Mouse (Mus musculus) left cerebral cortex, adult 18-20 months (tissue): ENCODE data around the gene Kng1. TPM values are rescaled to one million over a fixed set of nuclear protein-coding genes. Genes with fewer than 3 reads are reported as not detected.
"Not testable (repeated sequence)": the region's sequence is repeated elsewhere in the genome, so short reads cannot be mapped to it uniquely, and the experiment has no call there.

Experiments
- DNase-seq, 2 experiments: peaks; one replicate each; pipeline ENCODE4 v3.0.0; 2021 to 2022; ENCODE audit warnings: low spot score in 2 of 2, mixed read lengths in 1 of 2
- long read RNA-seq, 2 experiments: library from polyadenylated mRNA; stranded (forward); transcript quantifications; one replicate each; pipeline ENCODE4 v2.0.0; 2021
- total RNA-seq, 2 experiments: library from RNA; stranded (reverse); gene quantifications; 2 replicates each; pipeline ENCODE4 v1.2.3; 2021

Gene Kng1
- not detected for total RNA-seq
- long read RNA-seq, experiment 1, partial matches to known transcripts = 0 of 1 reads
- long read RNA-seq, experiment 1, other reads (novel, unspliced or antisense) = 1 of 1 reads
- long read RNA-seq, experiment 2 = 0 reads

- DNase-seq = not testable (repeated sequence)
Measured at GRCm38 (mm10) chr16:23057668-23058447, at the start of gene Kng1. Kng1 (plus strand) TSS chr16:23057865.

GRCm38 (mm10) chr16:23013786-23014185 lies 43.9 kb upstream of the Kng1 start:
- DNase-seq = not testable (repeated sequence)

GRCm38 (mm10) chr16:23014645-23015044 lies 43.0 kb upstream of the Kng1 start:
- DNase-seq = not testable (repeated sequence)

- not testable (repeated sequence) for DNase-seq
Measured at GRCm38 (mm10) chr16:23020571-23020970, 37.1 kb upstream of the Kng1 start.

- DNase-seq = no peak
Measured at GRCm38 (mm10) chr16:23025111-23025510, 32.6 kb upstream of the Kng1 start.

GRCm38 (mm10) chr16:23026582-23026981 lies 31.1 kb upstream of the Kng1 start:
- DNase-seq = no peak

GRCm38 (mm10) chr16:23027341-23027740 lies 30.3 kb upstream of the Kng1 start:
- DNase-seq = not testable (repeated sequence)

- not testable (repeated sequence) for DNase-seq
Measured at GRCm38 (mm10) chr16:23028966-23029600, 28.6 kb upstream of the Kng1 start, which contains the start of gene Kng2. Kng2 (minus strand) TSS chr16:23029482.

GRCm38 (mm10) chr16:23030673-23031435 lies 26.8 kb upstream of the Kng1 start:
- DNase-seq = no peak

- DNase-seq = no peak
Measured at GRCm38 (mm10) chr16:23033673-23034072, 24.0 kb upstream of the Kng1 start.

GRCm38 (mm10) chr16:23037744-23038143 lies 19.9 kb upstream of the Kng1 start:
- no peak for DNase-seq

GRCm38 (mm10) chr16:23039281-23039680 lies 18.4 kb upstream of the Kng1 start:
- DNase-seq = no peak

- DNase-seq = no peak
Measured at GRCm38 (mm10) chr16:23040876-23041275, 16.8 kb upstream of the Kng1 start.

- DNase-seq = peak; percentile 14 to 34
Measured at GRCm38 (mm10) chr16:23046319-23046718, 11.3 kb upstream of the Kng1 start.

GRCm38 (mm10) chr16:23059630-23060029 lies 2.0 kb downstream of the Kng1 start:
- not testable (repeated sequence) for DNase-seq

GRCm38 (mm10) chr16:23060781-23061325 lies 3.2 kb downstream of the Kng1 start:
- not testable (repeated sequence) for DNase-seq

- not testable (repeated sequence) for DNase-seq
Measured at GRCm38 (mm10) chr16:23077516-23077915, 19.9 kb downstream of the Kng1 start.

- not testable (repeated sequence) for DNase-seq
Measured at GRCm38 (mm10) chr16:23087159-23087558, 29.5 kb downstream of the Kng1 start.

GRCm38 (mm10) chr16:23087712-23088111 lies 30.0 kb downstream of the Kng1 start:
- DNase-seq = not testable (repeated sequence)

- DNase-seq = not testable (repeated sequence)
Measured at GRCm38 (mm10) chr16:23088491-23088890, 30.8 kb downstream of the Kng1 start.

- not testable (repeated sequence) for DNase-seq
Measured at GRCm38 (mm10) chr16:23091345-23091744, 33.7 kb downstream of the Kng1 start.
